Mouse (Mus musculus) E14TG2a.4 (cell line): ENCODE measurements at regions not wholly inside any gene's neighbourhood (a gene's known extent, or its start where the extent isn't known, plus 50 kb on each side); places are given as distances from the start of the nearest gene placed in this dataset.

ENCODE experiments used
- H3K27me3 ChIP-seq: 2 replicates; pipeline ENCODE4 v1.6.1; 2014; ENCODE audit warnings: low read length, control low read depth; ENCODE audit not compliant: insufficient read depth
- H3K36me3 ChIP-seq: 2 replicates; pipeline ENCODE4 v1.6.1; 2014; ENCODE audit warnings: low read length, control low read depth; ENCODE audit not compliant: insufficient read depth
- H3K4me1 ChIP-seq: replicated peaks from 2 replicates; pipeline ENCODE4 v1.6.1; 2014; ENCODE audit warnings: low read depth, low read length, control low read depth
- H3K4me3 ChIP-seq: replicated peaks from 2 replicates; pipeline ENCODE4 v1.5.1; 2014; ENCODE audit warnings: mild to moderate bottlenecking, low read length
- H3K9me3 ChIP-seq: 2 replicates; pipeline ENCODE4 v1.6.1; 2014; ENCODE audit warnings: low read length, control low read depth
- CTCF ChIP-seq: conservative IDR thresholded peaks from 2 replicates; pipeline ENCODE4 v1.5.1; 2014; ENCODE audit warnings: low read length
- NANOG ChIP-seq: IDR thresholded peaks from 2 replicates; pipeline ENCODE4 v1.6.1; 2014; ENCODE audit warnings: borderline replicate concordance, low read length, mixed read lengths
- POU5F1 ChIP-seq: IDR thresholded peaks from 2 replicates; pipeline ENCODE4 v1.6.1; 2014; ENCODE audit warnings: low read length, borderline replicate concordance

GRCm38 (mm10) chr4:98187038-98187437 lies 196.1 kb downstream of the Tm2d1 start:
- Histone ChIP-seq H3K36me3 (no peaks in the 10 kb centered on the region), H3K27me3 (no peaks in the 10 kb centered on the region), H3K4me1 (no peaks in the 10 kb centered on the region), H3K4me3 (no peak overlapping the region), H3K9me3 (no peaks in the 10 kb centered on the region)
- TF ChIP-seq CTCF (no peak), NANOG (no peak), POU5F1 (no peak)

GRCm38 (mm10) chr4:98182053-98182355 lies 201.1 kb downstream of the Tm2d1 start:
- no peaks in the 10 kb centered on the region for H3K4me1 ChIP-seq
- no peak overlapping the region for H3K4me3 ChIP-seq
- no peaks in the 10 kb centered on the region for H3K9me3 ChIP-seq
- TF ChIP-seq CTCF (no peak), NANOG (no peak), POU5F1 (no peak)
- no peaks in the 10 kb centered on the region for H3K27me3 ChIP-seq
- H3K36me3 ChIP-seq: no peaks in the 10 kb centered on the region

GRCm38 (mm10) chr4:98181185-98182052 lies 201.7 kb downstream of the Tm2d1 start:
- Histone ChIP-seq H3K9me3 (no peaks in the 10 kb centered on the region), H3K4me3 (no peak overlapping the region), H3K4me1 (no peaks in the 10 kb centered on the region), H3K36me3 (no peaks in the 10 kb centered on the region), H3K27me3 (no peaks in the 10 kb centered on the region)
- TF ChIP-seq NANOG (no peak), CTCF (no peak), POU5F1 (no peak)

GRCm38 (mm10) chr4:98180336-98180735 lies 202.8 kb downstream of the Tm2d1 start:
- Histone ChIP-seq H3K9me3 (no peaks in the 10 kb centered on the region), H3K4me3 (no peak overlapping the region), H3K4me1 (no peaks in the 10 kb centered on the region), H3K36me3 (no peaks in the 10 kb centered on the region), H3K27me3 (no peaks in the 10 kb centered on the region)
- no peak for TF ChIP-seq NANOG
- TF ChIP-seq CTCF: no peak
- no peak for TF ChIP-seq POU5F1
